Mouse (Mus musculus) thymus, postnatal 25 days (tissue): ENCODE results near the gene Zfp773.
"Not testable (repeated sequence)": the region's sequence is repeated elsewhere in the genome, so short reads cannot be mapped to it uniquely, and the experiment has no call there.

Experiments
- DNase-seq: peaks from one replicate; pipeline ENCODE4 v3.0.0; 2022

The Zfp773 gene

GRCm38 (mm10) chr7:7136379-7136866, at the start of gene Zfp773:
Gene Zfp773 (minus strand): TSS chr7:7136755.
- peak; percentile 34 for DNase-seq

- no peak for DNase-seq
Observed at GRCm38 (mm10) chr7:7185897-7186296, 49.3 kb upstream of the Zfp773 start.

GRCm38 (mm10) chr7:7171227-7172147, 34.9 kb upstream of the Zfp773 start, which contains the start of gene Zfp418:
Gene Zfp418 (plus strand): TSS chr7:7171330.
- peak; percentile 31 for DNase-seq

GRCm38 (mm10) chr7:7145991-7146608, 9.5 kb upstream of the Zfp773 start:
- no peak for DNase-seq

GRCm38 (mm10) chr7:7144215-7144614, 7.7 kb upstream of the Zfp773 start:
- DNase-seq, result no peak

- DNase-seq, result no peak
Observed at GRCm38 (mm10) chr7:7132751-7133150, 3.8 kb downstream of the Zfp773 start.

- DNase-seq, result not testable (repeated sequence)
Observed at GRCm38 (mm10) chr7:7130491-7131124, 5.9 kb downstream of the Zfp773 start.

GRCm38 (mm10) chr7:7121602-7121980, 15.0 kb downstream of the Zfp773 start:
- DNase-seq, result no peak

GRCm38 (mm10) chr7:7120921-7121601, 15.5 kb downstream of the Zfp773 start, which contains the start of gene Zfp954:
Gene Zfp954 (minus strand): TSS chr7:7121488.
- peak; percentile 84 for DNase-seq

GRCm38 (mm10) chr7:7118441-7118840, 18.1 kb downstream of the Zfp773 start:
- DNase-seq, result no peak

- DNase-seq, result no peak
Observed at GRCm38 (mm10) chr7:7108501-7108900, 28.1 kb downstream of the Zfp773 start.
